Mouse (Mus musculus): ENCODE measurements around the gene Rag1.

DNA sequence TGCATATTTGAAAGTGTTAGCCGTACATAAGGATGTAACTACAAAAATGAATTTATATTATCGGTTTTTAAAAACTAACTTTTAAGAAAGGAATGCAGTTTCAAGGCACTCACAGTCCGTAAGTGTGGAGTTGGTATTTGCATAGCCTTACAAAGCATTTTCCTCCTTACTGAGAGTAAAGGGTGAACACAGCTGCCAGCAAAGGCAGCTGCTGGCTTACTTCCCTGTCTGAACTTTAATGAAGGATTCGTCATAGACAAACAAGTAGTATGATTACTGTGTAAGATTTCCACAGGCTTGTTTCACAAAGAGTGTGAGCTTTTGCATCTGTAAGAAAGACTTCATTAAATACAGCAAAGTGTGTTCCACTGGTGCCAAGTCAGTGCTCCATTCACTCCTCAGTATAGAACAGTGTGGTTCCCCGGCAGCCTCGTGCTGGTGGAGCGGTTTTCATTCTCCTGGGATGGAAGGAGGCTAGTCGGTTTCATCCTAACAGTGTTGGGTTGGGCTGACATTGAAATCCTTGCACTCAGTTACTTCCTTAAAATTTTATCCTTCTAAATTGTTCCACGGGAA lies 41.0 kb upstream of the Rag1 start:
- TF ChIP-seq CTCF (IDR thresholded peaks at IDR 0.05; ENCODE audit: low read depth, low read length): no peak
- TF ChIP-seq TAL1 (conservative IDR thresholded peaks at IDR 0.05; ENCODE audit: low read depth, low read length): no peak
- no peak for TF ChIP-seq GATA1 (IDR thresholded peaks at IDR 0.05; ENCODE audit: borderline replicate concordance, low read length)
- TF ChIP-seq POLR2AphosphoS5 (IDR thresholded peaks at IDR 0.05; ENCODE audit: insufficient replicate concordance, low read depth, low read length): no peak

All from G1E (cell line).